Mouse (Mus musculus) retina, adult 2 months (tissue): Measurements from ENCODE around the gene Myo10.
"Not testable (repeated sequence)": the region's sequence is repeated elsewhere in the genome, so short reads cannot be mapped to it uniquely, and the experiment has no call there.

Experiments
- DNase-seq: peaks from one replicate; pipeline ENCODE4 v3.0.0-alpha.2; 2012; ENCODE audit warnings: low read depth, low spot score

Gene Myo10

GRCm38 (mm10) chr15:25690066-25690745, 67.9 kb downstream of the Myo10 start:
- DNase-seq: no peak

- DNase-seq: no peak
These were observed 68.4 kb downstream of the Myo10 start for GRCm38 (mm10) chr15:25690746-25691105.

DNA sequence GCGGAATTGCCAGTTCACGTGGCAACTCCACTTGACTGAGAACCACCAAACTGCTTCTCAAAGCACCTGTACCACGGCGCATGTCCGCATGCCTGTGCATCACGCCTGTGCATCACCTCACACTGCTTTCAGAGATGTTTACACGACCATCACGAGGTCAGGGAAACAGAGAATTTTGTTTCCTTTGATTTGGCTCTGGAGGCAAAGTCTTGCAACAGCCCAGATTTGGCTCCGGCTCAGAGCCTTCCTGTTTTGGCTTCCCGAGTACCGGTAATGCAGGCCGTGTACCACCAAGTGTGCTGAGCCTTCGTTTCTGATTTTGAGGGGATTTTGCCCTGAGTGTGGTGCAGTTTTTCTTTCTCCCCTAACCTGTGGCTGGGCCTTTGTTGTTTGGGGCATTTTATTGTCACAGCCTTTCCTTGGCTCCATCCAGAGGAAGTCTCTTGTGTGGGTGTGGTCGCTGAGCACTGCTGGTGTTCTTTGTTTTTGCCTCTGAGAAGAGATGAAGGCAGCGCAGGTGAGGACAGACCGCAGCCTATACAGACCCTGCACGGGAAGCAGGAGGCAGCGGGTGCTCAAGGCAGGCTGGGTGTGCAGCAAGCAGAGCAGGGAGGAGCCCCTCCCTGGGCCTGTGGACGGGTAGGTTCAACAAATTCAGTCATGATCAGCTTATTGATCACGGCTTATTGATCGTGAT, 70.1 kb downstream of the Myo10 start:
- DNase-seq: no peak

- DNase-seq: no peak
These were observed 71.4 kb downstream of the Myo10 start for GRCm38 (mm10) chr15:25693708-25694107.

GRCm38 (mm10) chr15:25694749-25695148, 72.4 kb downstream of the Myo10 start:
- no peak for DNase-seq

- no peak for DNase-seq
These were observed 72.9 kb downstream of the Myo10 start for GRCm38 (mm10) chr15:25695253-25695652.

- no peak for DNase-seq
These were observed 73.6 kb downstream of the Myo10 start for GRCm38 (mm10) chr15:25695883-25696282.

- DNase-seq: no peak
These were observed 74.3 kb downstream of the Myo10 start for GRCm38 (mm10) chr15:25696660-25697059.

- no peak for DNase-seq
These were observed 76.8 kb downstream of the Myo10 start for GRCm38 (mm10) chr15:25699032-25699557.

DNA sequence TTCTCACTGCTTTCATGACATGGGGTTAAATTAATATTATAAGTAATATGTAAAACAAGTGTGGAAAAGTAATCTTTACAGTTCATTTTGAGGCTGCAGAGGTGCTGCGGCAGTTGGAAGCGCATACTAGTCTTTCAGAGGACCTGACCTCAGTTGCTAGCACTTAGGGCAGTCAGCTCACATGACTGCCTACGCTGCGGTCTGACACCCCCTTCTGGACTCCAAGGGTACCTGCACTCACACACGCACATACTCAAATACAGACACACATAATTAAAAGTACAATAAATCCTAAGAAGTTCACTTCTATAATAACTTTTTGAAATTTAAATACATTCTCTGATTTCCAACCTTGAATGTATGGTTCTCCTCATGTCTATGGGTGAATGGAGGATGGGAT, 80.3 kb downstream of the Myo10 start:
- DNase-seq: no peak

DNA sequence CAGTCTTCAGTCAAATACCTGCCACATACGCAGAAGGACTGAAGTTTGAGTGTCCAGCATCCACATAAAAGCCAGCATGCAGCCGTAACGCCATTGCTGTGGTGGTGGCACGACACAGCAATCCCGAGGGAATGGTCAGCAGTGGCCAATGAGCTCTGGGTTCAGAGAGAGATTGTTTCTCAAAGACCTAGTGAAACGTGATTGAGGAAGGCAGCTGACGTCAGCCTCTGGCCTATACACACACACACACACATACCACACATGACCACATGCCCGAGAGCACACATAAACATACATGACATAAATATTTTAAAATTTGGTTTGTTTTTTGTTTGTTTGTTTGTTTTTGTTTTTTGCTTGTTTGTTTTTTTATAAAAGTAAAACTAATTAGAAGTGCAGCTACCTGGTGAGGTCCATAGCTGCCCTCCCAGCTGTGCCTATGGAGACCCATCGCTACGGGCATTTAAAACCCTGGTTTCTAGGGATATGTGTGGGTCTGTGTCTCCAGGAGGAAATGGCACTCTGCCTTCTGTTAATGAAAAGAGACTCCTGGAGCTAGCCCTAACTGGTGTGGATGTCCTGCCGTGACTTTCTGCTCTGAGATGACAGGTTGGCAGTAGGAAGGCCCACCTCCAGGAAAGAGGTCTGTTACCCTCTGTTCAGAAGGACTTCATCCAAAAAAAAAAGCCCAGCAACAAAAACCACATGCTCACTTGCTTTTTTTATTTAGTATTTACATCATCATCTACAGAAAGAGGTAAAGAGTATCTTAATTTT, 82.7 kb downstream of the Myo10 start:
- no peak for DNase-seq

DNA sequence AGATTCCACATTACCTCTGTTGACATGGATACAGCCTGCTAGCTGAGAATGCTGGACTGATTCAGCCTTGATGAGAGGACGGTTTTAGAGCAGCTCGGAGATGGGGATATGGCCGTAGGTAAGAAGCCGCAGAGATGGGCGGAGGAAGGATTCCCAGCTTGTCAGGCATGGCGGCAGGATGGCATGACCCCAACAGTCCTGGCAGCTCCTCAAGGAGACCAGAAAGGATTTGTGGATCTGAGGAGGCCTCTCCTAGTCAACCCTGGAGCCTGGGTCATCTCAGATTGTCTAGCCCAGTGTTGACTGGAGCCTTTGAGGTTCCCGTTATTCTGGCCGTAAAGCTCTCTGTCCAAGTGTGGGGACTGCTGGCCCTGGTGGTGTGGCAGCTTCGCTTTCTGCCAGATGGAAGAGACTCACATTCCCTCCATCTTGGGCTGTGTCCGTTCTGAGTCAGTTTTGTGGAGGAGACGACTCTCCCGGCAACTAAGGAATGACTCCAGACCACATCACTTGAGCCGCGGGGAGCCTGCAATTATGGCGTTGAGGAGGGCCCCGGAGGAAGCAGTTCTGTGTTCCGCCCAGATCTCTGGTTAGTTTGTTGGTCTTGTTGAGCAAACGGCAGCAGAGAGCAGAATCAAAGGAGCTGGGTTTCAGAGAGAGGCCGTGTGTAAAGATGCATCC, 84.7 kb downstream of the Myo10 start:
- DNase-seq: no peak

DNA sequence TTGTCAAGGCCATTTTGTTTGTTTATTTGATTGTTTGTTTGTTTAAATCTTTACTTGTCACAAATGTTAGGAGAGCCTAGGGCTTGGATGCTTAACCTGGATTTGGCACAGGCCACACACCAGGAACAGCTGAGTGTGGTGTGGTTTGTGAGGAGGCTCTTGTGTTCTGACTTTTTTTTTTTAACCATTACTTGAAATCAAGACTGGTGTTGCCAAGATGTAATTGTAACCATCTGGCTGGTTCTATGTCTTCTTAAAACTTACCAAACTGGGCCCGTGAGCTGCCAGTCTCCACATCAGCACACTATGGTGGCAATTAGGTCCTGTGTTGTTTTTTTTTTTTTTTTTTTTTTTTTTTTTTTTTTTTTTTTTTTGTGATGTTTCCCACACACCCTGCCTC, 85.6 kb downstream of the Myo10 start:
- DNase-seq: no peak

GRCm38 (mm10) chr15:25710876-25711275, 88.6 kb downstream of the Myo10 start:
- DNase-seq: no peak

DNA sequence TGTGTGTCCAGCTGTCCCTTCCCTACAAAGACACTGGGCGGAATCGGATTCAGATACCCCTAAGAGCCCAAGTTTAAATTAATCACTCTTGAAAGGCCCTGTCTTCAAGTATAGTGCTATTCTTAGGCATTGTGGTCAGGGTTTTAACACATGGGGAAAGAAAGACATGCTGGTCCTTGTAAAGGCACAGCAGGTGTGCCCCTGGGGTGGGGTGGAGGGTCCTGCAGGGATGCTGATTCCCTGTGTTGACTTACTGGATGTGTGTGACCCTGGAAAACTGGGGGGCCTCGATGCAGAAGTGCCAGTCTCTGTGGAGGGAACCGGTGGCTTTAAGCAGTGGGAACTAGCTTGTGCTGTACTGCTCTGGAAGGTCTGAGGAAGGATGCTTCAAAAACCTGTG, 90.6 kb downstream of the Myo10 start:
- no peak for DNase-seq

GRCm38 (mm10) chr15:25713587-25714361, 91.4 kb downstream of the Myo10 start:
- peak; percentile 76 for DNase-seq

DNA sequence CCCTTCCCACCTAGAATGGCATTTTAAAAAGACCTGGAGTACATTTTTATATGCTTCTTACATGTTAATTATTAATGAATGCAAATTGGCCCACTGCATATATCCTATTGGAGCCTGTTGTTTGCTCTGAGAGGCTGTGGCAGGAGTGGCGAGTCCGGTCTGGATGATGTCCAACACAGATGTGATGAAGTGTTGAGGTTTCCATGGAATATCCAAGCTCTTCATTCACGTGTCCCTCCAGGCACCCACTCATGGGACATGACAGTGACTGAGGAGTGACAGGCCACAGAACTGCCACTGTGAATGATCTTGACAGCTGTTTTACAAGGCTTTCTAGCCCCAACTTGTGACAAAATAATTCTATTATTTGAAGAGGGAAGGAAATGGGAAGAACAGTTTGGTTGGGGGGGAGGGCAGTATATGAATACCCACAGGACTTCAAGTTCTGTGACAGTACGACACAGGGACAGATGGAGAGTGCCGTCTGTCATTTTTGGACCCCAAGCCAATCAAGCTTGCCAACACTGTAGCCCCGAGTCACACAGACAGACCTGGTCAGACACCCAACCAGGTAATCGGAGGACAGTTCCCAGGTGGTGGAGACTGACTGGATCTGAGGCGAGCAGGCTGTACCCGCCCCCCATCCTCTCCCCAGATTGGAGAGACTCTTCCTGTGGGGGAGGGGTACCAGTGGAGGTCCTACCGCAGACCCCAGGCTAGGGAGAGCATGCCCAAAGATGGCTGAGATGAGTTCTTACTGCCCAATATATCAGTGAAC, 93.1 kb downstream of the Myo10 start:
- no peak for DNase-seq

GRCm38 (mm10) chr15:25715996-25716395, 93.7 kb downstream of the Myo10 start:
- peak; percentile 38 for DNase-seq

DNA sequence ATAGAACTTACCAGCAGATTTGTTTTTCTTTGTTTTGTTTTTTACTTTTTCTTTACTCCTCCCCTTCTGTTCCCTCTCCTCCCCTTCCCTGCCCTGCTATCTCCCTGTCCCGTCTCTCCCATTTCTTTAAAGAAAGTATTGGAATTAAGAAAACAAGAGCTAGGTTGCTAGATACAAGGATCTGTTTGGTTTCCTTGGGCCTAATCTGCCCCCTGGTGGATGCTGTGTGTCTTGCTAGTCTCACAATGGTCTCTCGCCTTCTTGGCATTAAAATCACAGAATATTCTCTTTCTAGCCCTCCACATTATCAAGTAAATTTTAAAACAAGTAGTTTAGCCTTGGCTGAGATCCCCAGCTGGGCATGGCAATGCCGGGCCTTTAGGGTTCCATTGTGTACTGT, 94.7 kb downstream of the Myo10 start:
- DNase-seq: peak; percentile 66

DNA sequence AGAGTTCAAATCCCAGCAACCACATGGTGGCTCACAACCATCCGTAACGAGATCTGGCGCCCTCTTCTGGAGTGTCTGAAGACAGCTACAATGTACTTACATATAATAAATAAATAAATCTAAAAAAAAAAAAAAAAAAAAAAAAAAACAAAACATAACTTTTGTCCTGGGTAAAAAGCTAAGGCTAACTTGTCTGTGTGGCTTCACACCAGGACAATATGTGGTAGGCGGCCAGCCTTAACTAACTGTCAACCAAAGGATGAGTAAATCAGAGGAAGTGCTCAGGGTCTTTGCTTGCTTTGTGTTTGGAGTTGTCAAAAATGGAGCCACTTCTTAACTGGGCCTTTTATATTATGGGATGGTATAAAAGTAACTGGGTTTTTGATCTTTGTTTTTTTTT, 95.8 kb downstream of the Myo10 start:
- not testable (repeated sequence) for DNase-seq
